Mouse (Mus musculus) forebrain, embryonic 14.5 days (tissue): ENCODE data around the gene Agap2. TPM values are rescaled to one million over a fixed set of nuclear protein-coding genes. Genes with fewer than 3 reads are reported as not detected.

ENCODE experiments used
- ATAC-seq: fragments of 200-750 bp; cut with Nextera tagmentation; 2 replicates; pipeline ENCODE4 v1.8.0; 2017; ENCODE audit warnings: mild to moderate bottlenecking, moderate library complexity
- DNase-seq: peaks from one replicate; pipeline ENCODE4 v3.0.0-alpha.2; 2015; ENCODE audit warnings: low spot score
- H3K27ac ChIP-seq: fragments of 300-500 bp; sonication (generic); 2 replicates; pipeline ENCODE4 v1.5.1; 2014; ENCODE audit warnings: low read depth, mild to moderate bottlenecking, control low read depth, low read length, moderate library complexity
- H3K27me3 ChIP-seq: fragments of 300-500 bp; sonication (generic); replicated peaks from 2 replicates; pipeline ENCODE4 v1.6.1; 2014; ENCODE audit warnings: low read length, control low read depth, mixed read lengths; ENCODE audit not compliant: control insufficient read depth, insufficient read depth
- H3K36me3 ChIP-seq: fragments of 300-500 bp; sonication (generic); 2 replicates; pipeline ENCODE4 v1.6.1; 2014; ENCODE audit warnings: low read length, control low read depth; ENCODE audit not compliant: control insufficient read depth, insufficient read depth
- H3K4me1 ChIP-seq: fragments of 300-500 bp; sonication (generic); 2 replicates; pipeline ENCODE4 v1.6.1; 2014; ENCODE audit warnings: antibody characterized with exemption, low read length, control low read depth; ENCODE audit not compliant: control insufficient read depth, insufficient read depth
- H3K4me2 ChIP-seq: fragments of 300-500 bp; sonication (generic); 2 replicates; pipeline ENCODE4 v1.6.1; 2014; ENCODE audit warnings: mild to moderate bottlenecking, control low read depth, low read length
- H3K4me3 ChIP-seq: fragments of 300-500 bp; sonication (generic); 2 replicates; pipeline ENCODE4 v1.5.1; 2014; ENCODE audit warnings: low read depth, low read length, control low read depth
- H3K9ac ChIP-seq: fragments of 300-500 bp; sonication (generic); 2 replicates; pipeline ENCODE4 v1.6.1; 2014; ENCODE audit warnings: mild to moderate bottlenecking, low read length, control low read depth, moderate library complexity
- H3K9me3 ChIP-seq: fragments of 300-500 bp; sonication (generic); replicated peaks from 2 replicates; pipeline ENCODE4 v1.6.1; 2016; ENCODE audit warnings: low read length, control low read depth, mixed read lengths; ENCODE audit not compliant: control insufficient read depth
- WGBS: fragments of 180-500 bp; shearing (Covaris S2); extraction: QIAGEN DNeasy Blood & Tissue Kit; methylation state at CpG from one replicate; pipeline ENCODE4 v1.1.7; 2014; 5-methylcytosine and 5-hydroxymethylcytosine counted together
- polyA plus RNA-seq: library from polyadenylated mRNA; unstranded; fragments of >200 nt; fragmentation: Nextera tagmentation; extraction: Ambion mirVana; gene quantifications from 2 replicates; pipeline ENCODE4 v1.2.1, GENCODE M21; 2014

The Agap2 gene
- polyA plus RNA-seq, 1 experiment from 2014 or later, result 3.9 TPM

DNA sequence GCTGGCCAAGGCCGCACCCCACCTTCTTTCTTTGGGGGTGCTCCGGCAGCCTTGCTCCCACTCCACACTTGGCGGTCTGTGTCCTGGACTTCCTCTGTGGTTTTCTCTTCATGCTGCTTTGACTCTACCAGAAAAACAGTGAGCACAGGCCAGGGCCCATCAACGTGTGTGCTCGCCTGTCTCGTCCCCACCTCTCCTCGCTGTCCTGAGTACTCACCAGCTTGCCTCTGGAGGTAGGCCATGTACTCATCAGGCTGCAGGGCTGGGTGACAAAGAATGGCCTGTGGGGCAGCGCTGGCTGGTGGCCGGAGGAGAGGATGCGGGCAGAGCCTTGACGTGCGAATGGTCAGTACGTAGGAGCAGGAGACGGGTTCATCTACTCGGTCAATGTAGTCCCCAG is 24.8 kb downstream of the Agap2 start:
- no peak overlapping the region for H3K9ac ChIP-seq
- no peak overlapping the region for H3K4me2 ChIP-seq
- no peaks in the 10 kb centered on the region for H3K27me3 ChIP-seq
- DNase-seq (no peak), ATAC-seq (no peak)
- no peaks in the 10 kb centered on the region for H3K9me3 ChIP-seq
- 92% methylated on average over 14 of the region's 15 CpGs for WGBS
- H3K36me3 ChIP-seq, result peaks cover 69% of the 10 kb centered on the region
- H3K4me1 ChIP-seq, result no peaks in the 10 kb centered on the region
- no peak overlapping the region for H3K27ac ChIP-seq
- no peak overlapping the region for H3K4me3 ChIP-seq

DNA sequence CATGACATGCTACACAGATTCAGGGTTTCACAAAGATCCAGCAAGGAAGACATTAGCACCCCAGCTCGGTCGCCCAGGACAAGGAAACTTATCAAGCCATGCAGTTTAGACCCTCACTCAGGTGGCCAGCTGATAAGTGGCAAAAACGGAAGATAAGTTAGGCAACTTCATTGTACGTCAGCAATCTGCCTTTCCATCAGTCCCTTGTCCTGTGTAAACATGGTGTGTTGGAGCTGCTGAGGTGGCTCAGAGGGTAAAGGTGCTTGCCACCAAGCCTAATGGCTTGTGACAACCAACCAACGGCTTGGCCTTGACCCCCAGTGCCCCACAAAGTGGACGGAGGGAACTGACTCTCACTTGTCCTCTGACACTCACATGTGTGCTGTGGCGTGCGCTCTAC is 25.3 kb downstream of the Agap2 start:
- Histone ChIP-seq H3K4me1 (no peaks in the 10 kb centered on the region), H3K27me3 (no peaks in the 10 kb centered on the region), H3K4me2 (no peak overlapping the region), H3K9ac (no peak overlapping the region), H3K4me3 (no peak overlapping the region), H3K36me3 (peaks cover 64% of the 10 kb centered on the region), H3K27ac (no peak overlapping the region), H3K9me3 (no peaks in the 10 kb centered on the region)
- ATAC-seq, result no peak
- no peak for DNase-seq
- WGBS, result 89% methylated on average over 8 of the region's 8 CpGs

DNA sequence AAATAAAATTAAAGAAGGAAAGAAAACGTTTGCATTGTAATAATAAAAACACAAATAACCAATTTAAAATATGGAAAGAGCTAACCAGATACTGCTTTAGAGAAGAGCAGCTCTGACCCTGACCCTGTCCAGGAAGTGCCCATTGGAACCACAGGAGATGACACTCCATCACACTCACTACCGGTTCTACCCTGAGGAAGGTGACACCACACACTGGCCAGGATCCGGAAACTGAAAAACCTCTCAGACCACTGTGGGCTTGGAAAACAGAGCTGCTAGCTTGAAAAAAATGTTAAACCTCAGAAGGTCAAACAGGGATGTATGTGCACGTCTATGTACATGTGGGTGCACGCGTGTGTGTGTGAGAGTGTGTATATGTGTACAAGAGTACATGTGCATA is 26.1 kb downstream of the Agap2 start:
- Histone ChIP-seq H3K4me2 (no peak overlapping the region), H3K27me3 (no peaks in the 10 kb centered on the region), H3K9ac (no peak overlapping the region), H3K27ac (no peak overlapping the region), H3K4me3 (no peak overlapping the region), H3K4me1 (no peaks in the 10 kb centered on the region), H3K36me3 (peaks cover 61% of the 10 kb centered on the region), H3K9me3 (no peaks in the 10 kb centered on the region)
- no peak for ATAC-seq
- no peak for DNase-seq
- WGBS, result 86% methylated on average over 6 of the region's 6 CpGs

DNA sequence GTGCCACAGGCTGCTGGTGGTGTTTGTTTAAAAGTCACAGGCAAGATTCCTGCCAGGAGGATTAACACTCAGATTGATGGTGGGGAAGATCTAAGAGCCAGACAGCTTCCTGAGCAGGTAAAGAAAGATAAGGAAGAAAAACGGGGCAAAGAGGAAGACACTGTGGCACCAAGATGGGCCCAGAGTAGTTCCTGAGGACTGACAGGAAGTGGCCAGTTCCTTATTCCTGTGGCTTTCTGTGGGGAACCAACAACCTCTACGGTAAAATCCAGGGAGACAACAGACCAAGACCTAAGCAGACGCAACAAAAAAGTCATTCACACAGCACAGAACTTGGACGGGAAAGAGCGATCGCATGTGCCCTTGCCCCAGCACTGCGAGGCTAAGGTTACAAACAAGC is 28.5 kb downstream of the Agap2 start:
- DNase-seq (no peak), ATAC-seq (no peak)
- WGBS, result 88% methylated on average over 7 of the region's 7 CpGs
- Histone ChIP-seq H3K36me3 (peaks cover 50% of the 10 kb centered on the region), H3K27me3 (no peaks in the 10 kb centered on the region), H3K4me1 (no peaks in the 10 kb centered on the region), H3K9ac (no peak overlapping the region), H3K9me3 (no peaks in the 10 kb centered on the region), H3K27ac (no peak overlapping the region), H3K4me2 (no peak overlapping the region), H3K4me3 (no peak overlapping the region)

DNA sequence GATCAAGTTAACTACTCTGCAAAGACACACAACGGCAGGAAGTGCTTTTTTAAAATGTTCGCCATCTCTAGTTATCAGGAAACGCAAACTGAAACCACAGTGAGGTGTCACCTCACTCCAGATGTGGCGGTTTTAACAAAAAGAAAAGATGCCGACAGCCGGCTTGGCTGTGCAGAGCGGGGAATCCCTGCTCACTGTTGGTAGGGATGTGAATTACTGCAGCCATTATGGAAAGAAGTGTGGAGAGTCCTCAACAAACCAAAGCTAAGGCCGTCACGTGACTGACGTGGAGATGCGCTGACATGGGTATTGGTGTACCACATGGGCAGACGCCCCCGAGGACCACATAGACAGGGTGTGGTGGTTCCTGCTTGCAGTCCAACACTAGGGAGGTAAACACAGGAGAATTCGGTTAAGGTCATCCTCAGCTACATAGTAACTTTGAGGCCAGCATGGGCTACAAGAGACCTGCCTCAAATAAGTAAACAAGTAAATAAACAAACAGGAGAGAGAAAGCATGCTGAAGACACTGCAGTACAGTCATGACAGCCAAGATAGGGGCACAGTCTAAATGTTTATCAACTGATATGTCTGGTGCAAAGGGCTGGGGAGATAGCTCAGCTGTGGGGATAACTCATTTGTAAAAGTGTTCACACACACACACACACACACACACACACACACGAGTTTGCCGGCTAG is 32.6 kb downstream of the Agap2 start:
- H3K4me3 ChIP-seq, result no peak overlapping the region
- H3K9me3 ChIP-seq, result no peaks in the 10 kb centered on the region
- H3K4me1 ChIP-seq, result no peaks in the 10 kb centered on the region
- no peak overlapping the region for H3K4me2 ChIP-seq
- ATAC-seq (no peak), DNase-seq (no peak)
- no peak overlapping the region for H3K9ac ChIP-seq
- no peak overlapping the region for H3K27ac ChIP-seq
- H3K27me3 ChIP-seq, result no peaks in the 10 kb centered on the region
- WGBS, result 91% methylated on average over 16 of the region's 16 CpGs
- H3K36me3 ChIP-seq, result peaks cover 24% of the 10 kb centered on the region

DNA sequence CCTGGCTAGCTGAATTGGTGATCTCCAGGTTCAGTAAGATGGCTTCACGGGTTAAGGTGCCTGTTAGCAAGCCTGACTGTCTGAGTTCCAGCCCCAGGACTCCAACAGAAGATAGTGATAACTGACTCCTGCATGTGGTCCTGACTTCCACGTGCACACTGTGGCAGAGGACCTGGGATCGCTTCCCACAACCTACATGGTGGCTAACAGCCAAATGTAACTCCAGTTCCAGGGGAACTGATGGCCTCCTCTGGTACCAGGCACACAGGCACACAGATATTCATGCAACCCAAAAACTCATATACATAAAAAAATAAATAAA is 33.1 kb downstream of the Agap2 start:
- Histone ChIP-seq H3K4me2 (no peak overlapping the region), H3K4me3 (no peak overlapping the region), H3K27ac (no peak overlapping the region), H3K4me1 (no peaks in the 10 kb centered on the region), H3K27me3 (no peaks in the 10 kb centered on the region), H3K36me3 (peaks cover 29% of the 10 kb centered on the region), H3K9me3 (no peaks in the 10 kb centered on the region), H3K9ac (no peak overlapping the region)
- DNase-seq (no peak), ATAC-seq (no peak)
- WGBS, result 83% methylated on average over 3 of the region's 3 CpGs

DNA sequence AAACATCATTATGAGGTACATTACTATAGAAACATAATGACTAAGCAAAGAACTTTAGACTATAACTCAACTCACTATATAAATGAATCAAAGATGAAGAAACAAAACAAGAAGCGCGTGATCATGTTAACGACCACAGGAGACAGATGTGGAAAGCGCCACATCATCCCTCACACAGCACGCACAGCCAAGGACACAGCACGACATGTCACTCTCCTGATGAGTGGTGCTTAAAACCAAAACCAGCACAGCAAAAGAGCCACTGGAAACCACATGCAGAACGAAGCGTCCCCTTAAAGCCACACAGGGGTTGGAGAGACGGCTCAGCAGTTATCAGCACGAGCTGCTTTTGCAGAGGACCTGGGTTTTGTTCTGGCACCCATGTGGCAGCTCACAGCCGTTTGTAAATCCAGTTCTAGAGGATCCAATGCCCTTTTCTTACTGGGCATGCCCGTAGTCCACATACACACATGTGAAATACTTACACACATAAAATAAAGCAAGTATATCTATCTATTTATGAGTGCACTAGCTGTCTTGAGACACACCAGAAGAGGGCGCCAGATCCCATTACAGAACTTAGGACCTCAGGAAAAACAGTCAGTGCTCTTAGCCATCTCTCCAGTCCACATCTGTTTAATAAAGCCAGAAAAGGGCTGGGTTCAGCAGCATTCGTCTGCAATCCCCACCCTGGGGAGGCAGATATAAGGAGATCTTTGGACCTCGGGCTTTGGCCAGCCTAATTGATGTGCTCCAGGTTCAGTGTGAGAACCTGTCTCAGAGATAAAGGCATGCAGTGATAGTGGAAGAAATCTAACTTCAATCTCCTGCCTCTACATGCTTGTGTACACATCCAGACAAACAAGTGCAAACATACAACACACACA is 36.2 kb downstream of the Agap2 start:
- Histone ChIP-seq H3K27ac (no peak overlapping the region), H3K4me1 (no peaks in the 10 kb centered on the region), H3K27me3 (no peaks in the 10 kb centered on the region), H3K4me3 (no peak overlapping the region), H3K36me3 (peaks cover 30% of the 10 kb centered on the region), H3K9ac (no peak overlapping the region), H3K9me3 (no peaks in the 10 kb centered on the region), H3K4me2 (no peak overlapping the region)
- DNase-seq, result no peak
- no peak for ATAC-seq
- WGBS, result 88% methylated on average over 15 of the region's 15 CpGs

DNA sequence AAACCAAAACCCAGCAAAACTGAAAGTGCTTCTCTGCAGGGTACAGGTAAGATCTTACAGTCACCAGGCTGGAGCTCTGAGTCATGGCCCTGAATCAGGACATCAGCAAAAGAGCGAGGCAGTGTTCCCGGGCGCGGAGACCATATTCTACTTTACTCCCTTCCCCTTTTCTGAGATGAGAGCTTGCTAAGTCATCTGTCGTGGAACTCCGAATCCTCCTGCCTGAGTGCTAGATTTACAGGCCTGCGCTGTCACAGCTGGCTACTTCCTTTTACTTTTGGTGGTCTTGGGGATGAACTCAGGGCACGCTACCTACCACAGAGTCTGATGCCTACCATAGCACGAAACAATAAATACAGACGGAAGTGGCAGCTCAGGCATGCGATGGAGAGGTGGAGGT is 39.3 kb downstream of the Agap2 start:
- DNase-seq (no peak), ATAC-seq (no peak)
- no peak overlapping the region for H3K27ac ChIP-seq
- no peak overlapping the region for H3K4me2 ChIP-seq
- H3K9me3 ChIP-seq, result no peaks in the 10 kb centered on the region
- H3K27me3 ChIP-seq, result no peaks in the 10 kb centered on the region
- WGBS, result 95% methylated on average over 11 of the region's 11 CpGs
- H3K4me1 ChIP-seq, result no peaks in the 10 kb centered on the region
- no peak overlapping the region for H3K4me3 ChIP-seq
- no peak overlapping the region for H3K9ac ChIP-seq
- peaks cover 49% of the 10 kb centered on the region for H3K36me3 ChIP-seq

DNA sequence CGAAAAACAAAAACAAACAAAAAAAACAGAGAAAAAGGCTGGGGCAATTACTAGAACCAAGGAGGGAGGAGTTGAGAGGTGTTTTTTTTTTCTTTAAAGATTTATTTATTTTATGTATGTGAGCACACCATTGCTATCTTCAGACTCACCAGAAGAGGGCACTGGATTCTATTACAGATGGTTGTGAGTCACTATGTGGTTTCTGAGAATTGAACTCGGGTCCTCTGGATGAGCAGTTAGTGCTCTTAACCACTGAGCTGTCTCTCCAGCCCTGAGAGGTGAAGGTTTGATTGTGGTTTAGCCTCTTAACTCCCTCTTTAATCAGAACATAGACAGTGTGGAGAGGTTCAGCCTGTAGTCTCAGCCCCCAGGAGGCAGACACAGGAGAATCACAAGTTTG is 40.0 kb downstream of the Agap2 start:
- DNase-seq, result peak; percentile 46
- 84% methylated on average over 2 of the region's 2 CpGs for WGBS
- no peaks in the 10 kb centered on the region for H3K27me3 ChIP-seq
- no peak overlapping the region for H3K27ac ChIP-seq
- no peak overlapping the region for H3K4me2 ChIP-seq
- ATAC-seq, result no peak
- no peaks in the 10 kb centered on the region for H3K4me1 ChIP-seq
- no peak overlapping the region for H3K4me3 ChIP-seq
- no peaks in the 10 kb centered on the region for H3K9me3 ChIP-seq
- peaks cover 51% of the 10 kb centered on the region for H3K36me3 ChIP-seq
- no peak overlapping the region for H3K9ac ChIP-seq
